ENCODE assay signal across 21 mouse cellular contexts in genomic region chr5:112665661-112666060, GRCm38 (mm10).
DNase-seq lines count a peak whose midpoint lies in the region; ATAC-seq and TF ChIP-seq lines count a peak whose summit lies in the region.
"Had no signal": no experiment of that assay in that cellular context is flagged by ENCODE, and none has a peak within 500 bp of the region (broad histone marks: within the 10 kb centered on the region; RNA-seq: fewer than 3 reads in every experiment).

No protein-coding gene starts in this region.

- no peak for DNase-seq in forebrain, embryonic 10.5 days (ENCODE audit: extremely low spot score, low spot score)
- DNase-seq in forebrain, embryonic 11.5 days (ENCODE audit: low spot score): no peak
- peak; percentile 41 to 53 for DNase-seq in layer of hippocampus, adult 2 months (ENCODE audit: low spot score in 2 of 2)
- no peak for DNase-seq in layer of hippocampus, postnatal 25 days (ENCODE audit: extremely low spot score in 1 of 2, low spot score in 1 of 2)
- no peak for DNase-seq in adrenal gland, postnatal 36 days
- no peak for DNase-seq in testis, postnatal 14 days (ENCODE audit: low spot score)
- DNase-seq: adrenal gland, postnatal 10 days; cerebellum, adult 9-10 months; embryo, embryonic 11 days; gastrocnemius, adult 2 months; heart, adult 18-20 months; kidney, adult 18-20 months; kidney, postnatal 4 days; liver, embryonic 13.5 days; spleen, adult 18-20 months; thymus, postnatal 25 days had no signal

- H3K4me2 ChIP-seq in forebrain, embryonic 11.5 days (ENCODE audit: low read depth, low read length, severe bottlenecking): no peak overlapping the region
- no peak overlapping the region for H3K4me2 ChIP-seq in midbrain, embryonic 15.5 days
- H3K4me2 ChIP-seq: hindbrain, embryonic 15.5 days; liver, embryonic 13.5 days had no signal

- H3K4me1 ChIP-seq in forebrain, embryonic 10.5 days: peaks cover 37% of the 10 kb centered on the region
- H3K4me1 ChIP-seq in forebrain, embryonic 11.5 days (replicated peaks; ENCODE audit: control insufficient read depth, insufficient read depth, low read length): peaks cover 9% of the 10 kb centered on the region; the same call in 1 of the 2 replicates
- peaks cover 17% of the 10 kb centered on the region for H3K4me1 ChIP-seq in cortical plate, adult 2 months (ENCODE audit: control insufficient read depth, insufficient read depth, low read length)
- H3K4me1 ChIP-seq in midbrain, embryonic 15.5 days: peaks cover 33% of the 10 kb centered on the region
- H3K4me1 ChIP-seq: liver, embryonic 13.5 days; megakaryocyte, embryonic 14.5 days had no signal

- TF ChIP-seq POLR2A in cortical plate, adult 2 months (IDR thresholded peaks at IDR 0.05; ENCODE audit: extremely low read depth, insufficient read depth, low read length): 0 out of 2 replicates have a peak, but pooled peaks have one; percentile 21

- H3K36me3 ChIP-seq in forebrain, embryonic 10.5 days (replicated peaks): no peaks in the 10 kb centered on the region
- no peaks in the 10 kb centered on the region for H3K36me3 ChIP-seq in forebrain, embryonic 11.5 days (ENCODE audit: control insufficient read depth, insufficient read depth, low read length)
- no peaks in the 10 kb centered on the region for H3K36me3 ChIP-seq in midbrain, embryonic 15.5 days (replicated peaks)
- H3K36me3 ChIP-seq: hindbrain, embryonic 15.5 days; limb, embryonic 10.5 days; liver, embryonic 13.5 days had no signal

- ATAC-seq in forebrain, embryonic 11.5 days (replicated peaks; ENCODE audit: low FRiP score): no peak
- ATAC-seq in midbrain, embryonic 15.5 days (replicated peaks): no peak

- H3K27me3 ChIP-seq in forebrain, embryonic 10.5 days (ENCODE audit: poor library complexity, severe bottlenecking): no peaks in the 10 kb centered on the region
- H3K27me3 ChIP-seq in forebrain, embryonic 11.5 days (ENCODE audit: control insufficient read depth, insufficient read depth, low read length): no peaks in the 10 kb centered on the region
- no peaks in the 10 kb centered on the region for H3K27me3 ChIP-seq in midbrain, embryonic 15.5 days (replicated peaks)
- H3K27me3 ChIP-seq: hindbrain, embryonic 15.5 days; liver, embryonic 13.5 days; megakaryocyte, embryonic 14.5 days had no signal

- 0 out of 2 replicates have a peak overlapping the region, but pooled peaks have one; percentile 37 for H3K27ac ChIP-seq in forebrain, embryonic 10.5 days
- no peak overlapping the region for H3K27ac ChIP-seq in forebrain, embryonic 11.5 days (ENCODE audit: low read depth, low read length)
- peak overlapping the region; percentile 88 for H3K27ac ChIP-seq in layer of hippocampus, adult 2 months
- H3K27ac ChIP-seq in cortical plate, adult 2 months (ENCODE audit: insufficient read depth, low read length): peak overlapping the region; percentile 19; the same call in 1 of the 2 replicates
- peak overlapping the region; percentile 51; the same call in 1 of the 2 replicates for H3K27ac ChIP-seq in midbrain, embryonic 15.5 days
- H3K27ac ChIP-seq: gastrocnemius, adult 2 months; hindbrain, embryonic 15.5 days; limb, embryonic 10.5 days; liver, embryonic 13.5 days had no signal

- H3K9ac ChIP-seq in forebrain, embryonic 11.5 days (ENCODE audit: low read length): no peak overlapping the region
- no peak overlapping the region for H3K9ac ChIP-seq in midbrain, embryonic 15.5 days
- H3K9ac ChIP-seq: hindbrain, embryonic 15.5 days; liver, embryonic 13.5 days had no signal

- H3K9me3 ChIP-seq in forebrain, embryonic 10.5 days: peaks cover 15% of the 10 kb centered on the region
- no peaks in the 10 kb centered on the region for H3K9me3 ChIP-seq in forebrain, embryonic 11.5 days (ENCODE audit: control insufficient read depth, low read length)
- H3K9me3 ChIP-seq in midbrain, embryonic 15.5 days: no peaks in the 10 kb centered on the region
- H3K9me3 ChIP-seq: hindbrain, embryonic 15.5 days; limb, embryonic 10.5 days; liver, embryonic 13.5 days had no signal

- WGBS in forebrain, embryonic 10.5 days: 60% methylated on average over 7 of the region's 7 CpGs
- WGBS in forebrain, embryonic 11.5 days: 45% methylated on average over 7 of the region's 7 CpGs
- WGBS in midbrain, embryonic 15.5 days: 20% methylated on average over 7 of the region's 7 CpGs

- TF ChIP-seq CTCF in layer of hippocampus, adult 2 months (conservative IDR thresholded peaks at IDR 0.05): no peak
- no peak for TF ChIP-seq CTCF in cortical plate, adult 2 months (IDR thresholded peaks at IDR 0.05; ENCODE audit: extremely low read depth, insufficient read depth, low read length)

- no peak overlapping the region for H3K4me3 ChIP-seq in forebrain, embryonic 10.5 days
- H3K4me3 ChIP-seq in forebrain, embryonic 11.5 days (ENCODE audit: low read depth, low read length): no peak overlapping the region
- no peak overlapping the region for H3K4me3 ChIP-seq in layer of hippocampus, adult 2 months
- no peak overlapping the region for H3K4me3 ChIP-seq in cortical plate, adult 2 months (ENCODE audit: insufficient read depth, low read length)
- H3K4me3 ChIP-seq in midbrain, embryonic 15.5 days: no peak overlapping the region
- H3K4me3 ChIP-seq: gastrocnemius, adult 2 months; hindbrain, embryonic 15.5 days; limb, embryonic 10.5 days; liver, embryonic 13.5 days; megakaryocyte, embryonic 14.5 days had no signal

Comparison
In these comparisons a context has a peak if more than half of its experiments do, and no peak if none do; other contexts are left out.
1. DNase-seq: peak in layer of hippocampus, adult 2 months (2 of 2); none in forebrain, embryonic 10.5 days (single experiment), forebrain, embryonic 11.5 days (single experiment), layer of hippocampus, postnatal 25 days (0 of 2), adrenal gland, postnatal 36 days (0 of 2) and testis, postnatal 14 days (single experiment).